Mouse (Mus musculus): ENCODE measurements around the gene Gabrp. TPM values are rescaled to one million over a fixed set of nuclear protein-coding genes. Genes with fewer than 3 reads are reported as not detected.

Gabrp gene
- polyA plus RNA-seq, 2 experiments from 2014 or later, result not detected

DNA sequence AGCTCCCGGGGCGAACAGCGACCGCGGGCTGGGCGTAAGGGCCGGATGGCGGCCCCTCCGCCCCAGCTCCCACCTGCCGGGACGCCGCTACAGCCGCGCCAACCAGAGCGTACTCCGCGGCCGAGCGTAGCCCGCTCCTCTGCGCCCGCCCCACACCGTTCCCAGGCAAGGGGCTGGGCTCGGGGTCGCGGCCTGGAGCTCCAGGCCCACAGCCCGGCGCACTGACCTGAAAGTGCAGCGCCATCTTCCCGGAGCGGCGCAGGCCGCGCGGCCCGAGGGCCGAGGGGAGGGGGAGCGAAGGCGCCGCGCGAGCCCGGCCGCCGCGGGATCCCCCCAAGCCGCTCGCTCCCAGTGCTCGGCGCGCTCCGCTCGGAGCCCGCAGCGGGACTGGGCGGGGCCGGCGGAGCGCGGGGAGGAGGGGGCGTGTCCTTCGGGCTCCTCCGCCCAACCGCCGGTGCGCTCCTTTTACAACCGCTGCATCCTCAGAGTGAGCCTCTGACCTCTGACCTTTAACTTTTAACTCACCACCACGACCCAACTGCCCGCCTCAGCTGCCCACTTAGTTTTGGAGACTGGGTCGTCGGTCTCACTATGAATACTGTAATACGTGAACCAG lies 65.3 kb downstream of the Gabrp start, which contains the start of gene Ranbp17:
Gene Ranbp17, minus strand, starts transcription at position 371 of the 616 bp plus-strand sequence.
- no peak for ATAC-seq

DNA sequence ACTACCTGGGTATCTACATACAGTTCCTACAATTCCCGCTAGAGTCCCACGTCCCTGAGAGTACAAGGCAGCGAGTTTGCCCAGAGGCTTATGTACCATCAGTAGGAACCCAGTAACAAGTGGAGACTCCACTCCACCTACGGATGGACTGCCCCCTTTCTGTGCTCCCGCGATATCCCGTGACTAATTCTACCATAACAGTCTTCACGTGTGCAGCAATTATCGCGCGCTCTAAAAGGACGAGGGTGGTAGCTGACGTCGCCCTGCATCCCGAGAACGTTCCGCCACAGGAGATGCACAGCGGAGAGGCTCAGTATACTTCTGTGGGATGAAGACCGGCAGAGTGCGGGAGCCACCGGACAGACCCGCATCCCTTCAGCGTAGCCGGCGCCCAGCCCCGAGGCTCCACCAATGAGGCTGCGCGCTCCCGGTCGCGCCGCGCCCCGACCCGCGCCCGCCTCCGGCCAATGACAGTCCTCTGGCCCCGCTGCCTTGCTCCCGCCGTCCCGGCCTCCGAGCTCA lies 65.8 kb downstream of the Gabrp start:
- no peak for ATAC-seq

DNA sequence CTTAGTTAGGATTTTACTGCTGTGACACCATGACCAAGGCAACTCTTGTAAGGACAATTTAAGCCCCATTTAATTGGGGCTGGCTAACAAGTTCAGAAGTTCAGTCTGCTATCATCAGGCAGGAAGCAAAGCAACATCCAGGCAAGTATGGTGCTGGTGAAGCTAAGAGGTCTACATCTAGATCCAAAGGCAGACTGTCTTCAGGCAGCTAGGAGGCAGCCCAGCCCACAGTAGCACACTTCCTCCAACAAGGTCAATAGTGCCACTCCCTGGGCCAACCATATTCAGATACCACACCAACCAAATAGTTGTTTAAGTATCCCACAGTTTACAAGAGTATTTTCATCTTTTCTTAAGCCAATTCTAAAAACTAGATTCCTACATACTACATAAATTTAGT lies 69.4 kb downstream of the Gabrp start:
- ATAC-seq, result no peak

Other genes starting within 250 kb of the Gabrp start
- not detected for gene Ranbp17, start 65.2 kb downstream of the Gabrp start, polyA plus RNA-seq (2017; shearing (Covaris generic))
- gene D130052B06Rik, start 20.3 kb upstream of the Gabrp start, polyA plus RNA-seq (2017; shearing (Covaris generic)), result not detected

All from CD4-positive, CD25-positive, alpha-beta regulatory T cell, adult 4 months (primary cell).